Mouse (Mus musculus) gastrocnemius, postnatal 4 days (tissue): ENCODE data around the gene Spats1. TPM values are rescaled to one million over a fixed set of nuclear protein-coding genes. Genes with fewer than 3 reads are reported as not detected.
A peak's percentile ranks its signal among the peaks of the same experiment; 100 is the strongest.
"Not testable (repeated sequence)": the region's sequence is repeated elsewhere in the genome, so short reads cannot be mapped to it uniquely, and the experiment has no call there.

Experiments
- DNase-seq, 2 experiments: peaks; one replicate each; pipeline ENCODE4 v3.0.0; 2021 to 2022; ENCODE audit warnings: low spot score in 2 of 2, mixed read lengths in 2 of 2
- total RNA-seq, 2 experiments: library from RNA; stranded (reverse); gene quantifications; 2 replicates each; pipeline ENCODE4 v1.2.3; 2021

Gene Spats1
- total RNA-seq, 2 experiments from 2014 or later: 0.10 TPM; not detected in 1

GRCm38 (mm10) chr17:45490532-45491154 is 15.4 kb upstream of the Spats1 start:
- DNase-seq: no peak

- no peak for DNase-seq
Observed at GRCm38 (mm10) chr17:45489736-45490135, 14.5 kb upstream of the Spats1 start.

- no peak for DNase-seq
Observed at GRCm38 (mm10) chr17:45488321-45489254, 13.4 kb upstream of the Spats1 start.

GRCm38 (mm10) chr17:45487216-45487615 is 12.0 kb upstream of the Spats1 start:
- no peak for DNase-seq

- DNase-seq: no peak
Observed at GRCm38 (mm10) chr17:45485581-45485980, 10.4 kb upstream of the Spats1 start.

GRCm38 (mm10) chr17:45480429-45480828 is 5.2 kb upstream of the Spats1 start:
- no peak for DNase-seq

GRCm38 (mm10) chr17:45478234-45478825 is 3.1 kb upstream of the Spats1 start:
- DNase-seq: peak; percentile 51 to 70

GRCm38 (mm10) chr17:45474146-45474545 is 1.1 kb downstream of the Spats1 start:
- DNase-seq: no peak

GRCm38 (mm10) chr17:45473667-45474066 is 1.5 kb downstream of the Spats1 start:
- no peak for DNase-seq

- DNase-seq: no peak
Observed at GRCm38 (mm10) chr17:45470726-45471125, 4.5 kb downstream of the Spats1 start.

- DNase-seq: no peak
Observed at GRCm38 (mm10) chr17:45468302-45468701, 6.9 kb downstream of the Spats1 start.

GRCm38 (mm10) chr17:45466701-45467100 is 8.5 kb downstream of the Spats1 start:
- DNase-seq: no peak

GRCm38 (mm10) chr17:45464255-45464654 is 11.0 kb downstream of the Spats1 start:
- no peak for DNase-seq

- no peak for DNase-seq
Observed at GRCm38 (mm10) chr17:45462506-45462905, 12.7 kb downstream of the Spats1 start.

- DNase-seq: no peak
Observed at GRCm38 (mm10) chr17:45459062-45459461, 16.2 kb downstream of the Spats1 start.

- no peak for DNase-seq
Observed at GRCm38 (mm10) chr17:45458516-45458915, 16.7 kb downstream of the Spats1 start.

GRCm38 (mm10) chr17:45457487-45457886 is 17.7 kb downstream of the Spats1 start:
- no peak for DNase-seq

GRCm38 (mm10) chr17:45456260-45457152 is 18.7 kb downstream of the Spats1 start:
- DNase-seq: no peak

GRCm38 (mm10) chr17:45455783-45456182 is 19.4 kb downstream of the Spats1 start:
- not testable (repeated sequence) for DNase-seq

GRCm38 (mm10) chr17:45454794-45455193 is 20.4 kb downstream of the Spats1 start:
- no peak for DNase-seq

GRCm38 (mm10) chr17:45452271-45452670 is 22.9 kb downstream of the Spats1 start:
- no peak for DNase-seq
